Mouse (Mus musculus): Measurements from ENCODE around the gene Gm7324.
"Not testable (repeated sequence)": the region's sequence is repeated elsewhere in the genome, so short reads cannot be mapped to it uniquely, and the experiment has no call there.

Gene Gm7324

GRCm38 (mm10) chr14:43697621-43698020, at the start of gene Gm7324:
Gm7324 (plus strand) TSS chr14:43697828.
- DNase-seq: not testable (repeated sequence)

GRCm38 (mm10) chr14:43677099-43677498, 20.5 kb upstream of the Gm7324 start, which contains the start of gene Gm8165:
Gm8165 (minus strand) TSS chr14:43677199.
- DNase-seq: not testable (repeated sequence)

GRCm38 (mm10) chr14:43727385-43727784, 29.8 kb downstream of the Gm7324 start, which contains the start of gene Gm16506:
Gm16506 (minus strand) TSS chr14:43727485.
- not testable (repeated sequence) for DNase-seq

DNA sequence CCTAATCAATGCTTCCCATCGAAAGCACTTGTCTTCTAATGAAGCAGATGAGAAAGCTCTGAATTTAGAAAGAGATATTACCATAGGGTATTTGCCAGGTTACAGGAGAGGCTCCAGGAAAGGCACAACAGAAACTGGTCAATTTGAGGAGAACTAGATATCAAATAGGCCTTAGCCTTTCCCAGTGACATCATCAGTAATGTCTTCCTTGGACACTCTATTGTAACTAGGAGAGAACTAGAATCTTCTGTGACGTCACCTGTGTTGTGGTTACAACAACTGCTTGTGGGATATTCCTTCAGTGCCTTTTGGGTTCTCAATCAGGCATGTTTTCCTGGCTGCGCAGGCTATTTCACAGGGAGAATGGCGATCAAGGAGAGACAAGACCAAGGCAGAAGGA, 49.9 kb downstream of the Gm7324 start, which contains the start of gene Gm6526:
TSS of gene Gm6526 (plus strand) at position 301 of the 400 bp plus-strand sequence.
- DNase-seq: not testable (repeated sequence)
